Mouse (Mus musculus) forebrain, embryonic 13.5 days (tissue): ENCODE data around the gene Cacna1a. TPM values are rescaled to one million over a fixed set of nuclear protein-coding genes. Genes with fewer than 3 reads are reported as not detected.

Experiments used
- ATAC-seq: fragments of 200-750 bp; cut with Nextera tagmentation; 2 replicates; pipeline ENCODE4 v1.8.0; 2017
- H3K27ac ChIP-seq: fragments of 300-500 bp; sonication (generic); 2 replicates; pipeline ENCODE4 v1.5.1; 2015; ENCODE audit warnings: inconsistent platforms, mild to moderate bottlenecking, moderate library complexity
- H3K27me3 ChIP-seq: fragments of 300-500 bp; sonication (generic); 2 replicates; pipeline ENCODE4 v1.6.1; 2015; ENCODE audit warnings: mild to moderate bottlenecking, inconsistent platforms
- H3K36me3 ChIP-seq: fragments of 300-500 bp; sonication (generic); 2 replicates; pipeline ENCODE4 v1.6.1; 2015; ENCODE audit warnings: mild to moderate bottlenecking, inconsistent platforms; ENCODE audit not compliant: poor library complexity, severe bottlenecking
- H3K4me1 ChIP-seq: fragments of 300-500 bp; sonication (generic); 2 replicates; pipeline ENCODE4 v1.6.1; 2015; ENCODE audit warnings: inconsistent platforms
- H3K4me2 ChIP-seq: fragments of 300-500 bp; sonication (generic); 2 replicates; pipeline ENCODE4 v1.6.1; 2015; ENCODE audit warnings: inconsistent platforms, mild to moderate bottlenecking, moderate library complexity
- H3K4me3 ChIP-seq: fragments of 300-500 bp; sonication (generic); 2 replicates; pipeline ENCODE4 v1.5.1; 2015; ENCODE audit warnings: mild to moderate bottlenecking, inconsistent platforms
- H3K9ac ChIP-seq: fragments of 300-500 bp; sonication (generic); 2 replicates; pipeline ENCODE4 v1.6.1; 2015; ENCODE audit warnings: mild to moderate bottlenecking, inconsistent platforms
- H3K9me3 ChIP-seq: fragments of 300-500 bp; sonication (generic); replicated peaks from 2 replicates; pipeline ENCODE4 v1.6.1; 2016; ENCODE audit warnings: inconsistent platforms
- WGBS: fragments of 180-500 bp; shearing (Covaris S2); methylation state at CpG from one replicate; pipeline ENCODE4 v1.1.7; 2015; 5-methylcytosine and 5-hydroxymethylcytosine counted together
- polyA plus RNA-seq: library from polyadenylated mRNA; unstranded; fragments of >200 nt; fragmentation: Nextera tagmentation; extraction: Ambion mirVana; gene quantifications from 2 replicates; pipeline ENCODE4 v1.2.1, GENCODE M21; 2015

The Cacna1a gene
- 9.7 and 9.8 TPM in 2 replicates for polyA plus RNA-seq

GRCm38 (mm10) chr8:84388275-84388674, at the start of gene Cacna1a:
Gene Cacna1a, plus strand, starts transcription at chr8:84388440.
- Histone ChIP-seq H3K4me1 (no peaks in the 10 kb centered on the region), H3K9me3 (no peaks in the 10 kb centered on the region), H3K4me3 (no peak within 1 kb of the TSS), H3K4me2 (no peak within 1 kb of the TSS), H3K36me3 (no peaks in the 10 kb centered on the region), H3K9ac (no peak within 1 kb of the TSS), H3K27me3 (no peaks in the 10 kb centered on the region), H3K27ac (no peak within 1 kb of the TSS)
- ATAC-seq: no peak
- 74% methylated on average over 3 of the region's 3 CpGs for WGBS

GRCm38 (mm10) chr8:84338493-84338892, 49.7 kb upstream of the Cacna1a start:
- no peak overlapping the region for H3K9ac ChIP-seq
- H3K4me3 ChIP-seq: 0 out of 2 replicates have a peak overlapping the region, but pooled peaks have one; percentile 10
- H3K27me3 ChIP-seq: peaks cover 31% of the 10 kb centered on the region
- H3K4me2 ChIP-seq: peak overlapping the region; percentile 41
- H3K27ac ChIP-seq: no peak overlapping the region
- 14% methylated on average over 17 of the region's 17 CpGs for WGBS
- no peaks in the 10 kb centered on the region for H3K9me3 ChIP-seq
- no peak for ATAC-seq
- H3K4me1 ChIP-seq: peaks cover 16% of the 10 kb centered on the region; the same call in 1 of the 2 replicates
- no peaks in the 10 kb centered on the region for H3K36me3 ChIP-seq

DNA sequence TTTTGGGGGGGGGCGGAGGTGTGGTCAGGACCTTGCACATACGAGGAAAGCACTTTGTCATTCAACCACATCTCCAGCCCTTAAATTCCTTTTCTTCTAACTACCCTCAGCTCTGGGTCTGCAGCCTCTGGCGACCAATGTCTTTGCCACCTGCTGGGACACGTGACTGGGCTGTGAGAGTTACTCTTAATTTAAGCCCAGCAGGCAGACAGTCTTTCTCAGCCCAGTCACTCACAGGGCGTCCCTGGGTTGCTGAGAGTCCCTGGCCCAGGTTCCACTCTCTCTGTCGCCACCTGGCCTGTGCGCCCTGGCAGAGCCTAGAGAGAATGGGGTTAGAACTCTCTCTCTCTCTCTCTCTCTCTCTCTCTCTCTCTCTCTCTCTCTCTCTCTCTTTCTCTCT, 48.9 kb upstream of the Cacna1a start:
- peaks cover 14% of the 10 kb centered on the region; the same call in 1 of the 2 replicates for H3K4me1 ChIP-seq
- no peak overlapping the region for H3K27ac ChIP-seq
- H3K4me3 ChIP-seq: no peak overlapping the region
- ATAC-seq: no peak
- no peaks in the 10 kb centered on the region for H3K36me3 ChIP-seq
- H3K9ac ChIP-seq: no peak overlapping the region
- WGBS: 6% methylated on average over 7 of the region's 7 CpGs
- no peak overlapping the region for H3K4me2 ChIP-seq
- peaks cover 31% of the 10 kb centered on the region for H3K27me3 ChIP-seq
- no peaks in the 10 kb centered on the region for H3K9me3 ChIP-seq

DNA sequence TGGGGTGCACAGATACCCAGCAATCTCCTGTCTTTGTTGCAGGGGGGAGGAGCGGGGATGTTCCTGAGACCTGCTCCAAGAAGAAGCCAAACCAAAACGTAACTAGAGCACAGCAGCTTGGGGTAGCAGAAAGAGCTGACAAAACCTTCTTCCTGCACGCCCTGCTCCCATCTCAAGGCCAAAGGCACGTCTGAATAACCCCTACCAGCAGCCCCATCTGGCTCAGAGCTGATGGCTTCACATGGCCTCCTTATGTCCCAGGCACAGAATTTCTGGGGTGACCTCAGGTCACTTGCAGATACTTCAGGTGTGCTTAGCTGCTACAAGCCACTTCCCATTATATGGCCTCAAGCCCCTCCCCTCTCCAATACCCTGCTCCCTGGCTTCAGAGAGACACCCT, 48.4 kb upstream of the Cacna1a start:
- WGBS: 54% methylated on average over 4 of the region's 4 CpGs
- Histone ChIP-seq H3K4me3 (no peak overlapping the region), H3K9me3 (no peaks in the 10 kb centered on the region), H3K4me2 (no peak overlapping the region), H3K27ac (no peak overlapping the region), H3K36me3 (no peaks in the 10 kb centered on the region), H3K9ac (no peak overlapping the region), H3K27me3 (peaks cover 31% of the 10 kb centered on the region), H3K4me1 (peaks cover 11% of the 10 kb centered on the region; the same call in 1 of the 2 replicates)
- ATAC-seq: no peak

GRCm38 (mm10) chr8:84340671-84341070, 47.6 kb upstream of the Cacna1a start:
- no peak overlapping the region for H3K9ac ChIP-seq
- 12% methylated on average over 2 of the region's 2 CpGs for WGBS
- H3K36me3 ChIP-seq: no peaks in the 10 kb centered on the region
- no peak overlapping the region for H3K4me3 ChIP-seq
- ATAC-seq: no peak
- H3K27ac ChIP-seq: no peak overlapping the region
- no peak overlapping the region for H3K4me2 ChIP-seq
- no peaks in the 10 kb centered on the region for H3K9me3 ChIP-seq
- peaks cover 31% of the 10 kb centered on the region for H3K27me3 ChIP-seq
- H3K4me1 ChIP-seq: peaks cover 11% of the 10 kb centered on the region; the same call in 1 of the 2 replicates

DNA sequence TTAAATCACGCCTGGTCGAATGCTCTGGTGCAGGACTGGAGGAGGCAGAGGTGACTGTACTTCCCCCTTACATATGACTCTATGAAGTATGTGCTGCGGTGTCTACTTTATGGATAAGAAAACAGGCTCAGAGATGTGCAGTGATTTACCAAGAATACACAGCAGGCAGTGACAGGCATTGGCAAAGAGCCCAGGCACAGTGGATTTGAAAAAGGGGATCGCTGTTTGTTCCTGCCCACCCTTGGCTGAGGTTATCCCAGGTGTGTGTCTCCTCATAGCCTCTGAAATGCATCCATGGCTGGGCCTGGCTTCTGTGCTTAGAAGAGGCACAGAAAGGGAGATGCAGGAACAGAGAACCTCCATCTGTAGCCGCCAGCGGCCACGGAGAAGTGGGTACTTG, 42.7 kb upstream of the Cacna1a start:
- Histone ChIP-seq H3K27me3 (peaks cover 18% of the 10 kb centered on the region; the same call in 1 of the 2 replicates), H3K4me2 (no peak overlapping the region), H3K27ac (no peak overlapping the region), H3K4me1 (no peaks in the 10 kb centered on the region), H3K4me3 (no peak overlapping the region), H3K9me3 (no peaks in the 10 kb centered on the region), H3K36me3 (no peaks in the 10 kb centered on the region), H3K9ac (no peak overlapping the region)
- WGBS: 78% methylated on average over 7 of the region's 7 CpGs
- ATAC-seq: no peak

- Histone ChIP-seq H3K9ac (no peak overlapping the region), H3K4me1 (no peaks in the 10 kb centered on the region), H3K9me3 (no peaks in the 10 kb centered on the region), H3K36me3 (no peaks in the 10 kb centered on the region), H3K4me3 (no peak overlapping the region), H3K4me2 (no peak overlapping the region), H3K27me3 (peaks cover 14% of the 10 kb centered on the region; the same call in 1 of the 2 replicates), H3K27ac (no peak overlapping the region)
- ATAC-seq: no peak
- WGBS: 69% methylated on average over 4 of the region's 4 CpGs
Observed at GRCm38 (mm10) chr8:84346421-84346820, 41.8 kb upstream of the Cacna1a start.

DNA sequence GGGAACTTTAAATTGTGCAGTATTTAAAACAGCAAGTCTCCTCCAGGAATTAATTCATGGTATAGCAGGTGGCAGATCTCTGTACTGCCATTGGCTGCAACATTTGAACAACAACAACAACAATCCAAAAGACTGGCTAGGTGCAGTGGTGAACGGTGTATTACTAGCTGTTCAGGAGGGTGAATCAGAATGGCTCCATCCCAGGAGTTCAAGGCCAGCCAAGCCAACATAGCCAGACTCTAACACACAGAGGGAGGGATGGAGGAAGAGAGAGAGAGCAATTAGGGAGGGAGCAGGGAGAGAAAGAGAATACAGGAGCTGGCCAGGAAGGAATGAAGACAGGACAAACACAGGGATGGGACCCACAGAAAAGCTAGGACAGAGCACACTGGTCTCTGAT, 38.7 kb upstream of the Cacna1a start:
- no peak overlapping the region for H3K4me3 ChIP-seq
- no peaks in the 10 kb centered on the region for H3K9me3 ChIP-seq
- ATAC-seq: no peak
- no peak overlapping the region for H3K4me2 ChIP-seq
- H3K36me3 ChIP-seq: no peaks in the 10 kb centered on the region
- 68% methylated on average over 1 of the region's 1 CpGs for WGBS
- H3K9ac ChIP-seq: no peak overlapping the region
- no peak overlapping the region for H3K27ac ChIP-seq
- H3K27me3 ChIP-seq: peaks cover 14% of the 10 kb centered on the region; the same call in 1 of the 2 replicates
- H3K4me1 ChIP-seq: no peaks in the 10 kb centered on the region

GRCm38 (mm10) chr8:84350960-84351359, 37.3 kb upstream of the Cacna1a start:
- no peak for ATAC-seq
- Histone ChIP-seq H3K27ac (no peak overlapping the region), H3K27me3 (peaks cover 14% of the 10 kb centered on the region; the same call in 1 of the 2 replicates), H3K9ac (no peak overlapping the region), H3K36me3 (no peaks in the 10 kb centered on the region), H3K4me3 (no peak overlapping the region), H3K4me2 (no peak overlapping the region), H3K4me1 (no peaks in the 10 kb centered on the region), H3K9me3 (no peaks in the 10 kb centered on the region)
- 85% methylated on average over 4 of the region's 4 CpGs for WGBS

- no peaks in the 10 kb centered on the region for H3K4me1 ChIP-seq
- H3K9me3 ChIP-seq: no peaks in the 10 kb centered on the region
- no peak overlapping the region for H3K4me2 ChIP-seq
- WGBS: 60% methylated on average over 11 of the region's 11 CpGs
- H3K9ac ChIP-seq: no peak overlapping the region
- no peak for ATAC-seq
- no peak overlapping the region for H3K27ac ChIP-seq
- H3K4me3 ChIP-seq: no peak overlapping the region
- no peaks in the 10 kb centered on the region for H3K36me3 ChIP-seq
- H3K27me3 ChIP-seq: 0 out of 2 replicates have a peak, but pooled peaks cover 6% of the 10 kb centered on the region
Observed at GRCm38 (mm10) chr8:84356482-84356881, 31.8 kb upstream of the Cacna1a start.

GRCm38 (mm10) chr8:84357631-84358371, 30.4 kb upstream of the Cacna1a start:
- Histone ChIP-seq H3K4me3 (no peak overlapping the region), H3K36me3 (no peaks in the 10 kb centered on the region), H3K27me3 (peaks cover 13% of the 10 kb centered on the region; the same call in 1 of the 2 replicates), H3K27ac (no peak overlapping the region), H3K9ac (0 out of 2 replicates have a peak overlapping the region, but pooled peaks have one; percentile 26), H3K4me1 (no peaks in the 10 kb centered on the region), H3K4me2 (no peak overlapping the region), H3K9me3 (no peaks in the 10 kb centered on the region)
- 27% methylated on average over 20 of the region's 20 CpGs for WGBS
- peak; percentile 83 for ATAC-seq

DNA sequence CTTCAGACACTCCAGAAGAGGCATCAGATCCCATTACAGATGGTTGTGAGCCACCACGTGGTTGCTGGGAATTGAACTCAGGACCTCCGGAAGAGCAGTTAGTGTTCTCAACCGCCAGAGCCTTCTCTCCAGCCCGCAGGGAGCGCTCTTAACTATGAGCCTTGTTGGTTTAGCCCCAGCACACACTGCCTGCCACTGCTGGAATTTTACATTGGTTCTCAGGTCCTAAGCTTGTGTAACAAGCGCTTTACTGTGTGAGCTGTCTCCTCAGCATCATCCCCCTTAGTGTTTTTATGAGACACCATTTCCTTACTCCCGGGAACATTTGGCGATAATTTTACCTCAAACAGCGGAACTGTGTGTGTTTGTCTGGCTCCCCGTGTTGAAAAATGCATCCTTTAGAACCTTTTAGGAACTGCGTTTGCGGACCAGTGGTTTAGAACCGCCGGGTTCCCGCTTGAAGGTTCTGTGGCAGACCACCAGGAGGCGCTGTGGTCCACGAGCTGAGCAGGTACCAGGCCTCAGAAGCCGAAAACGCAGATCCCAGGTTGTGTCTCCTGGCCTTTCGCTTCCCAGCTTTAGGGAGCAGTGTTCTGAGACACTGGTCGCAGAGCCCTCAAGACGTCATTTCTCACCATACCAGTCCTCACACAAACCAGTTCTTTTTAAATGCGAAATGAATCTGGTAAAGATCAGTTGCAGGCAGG, 24.7 kb upstream of the Cacna1a start:
- Histone ChIP-seq H3K36me3 (no peaks in the 10 kb centered on the region), H3K9me3 (no peaks in the 10 kb centered on the region; the same call in 1 of the 2 replicates), H3K4me3 (no peak overlapping the region), H3K4me1 (no peaks in the 10 kb centered on the region), H3K27me3 (peaks cover 14% of the 10 kb centered on the region), H3K4me2 (no peak overlapping the region), H3K9ac (no peak overlapping the region), H3K27ac (no peak overlapping the region)
- WGBS: 13% methylated on average over 23 of the region's 23 CpGs
- peak; percentile 73 for ATAC-seq
